Mouse (Mus musculus) liver, embryonic 15.5 days (tissue): ENCODE results near the gene Snx21. TPM values are rescaled to one million over a fixed set of nuclear protein-coding genes. Genes with fewer than 3 reads are reported as not detected.

ENCODE experiments used
- ATAC-seq: fragments of 200-750 bp; cut with Nextera tagmentation; 2 replicates; pipeline ENCODE4 v1.8.0; 2017; ENCODE audit warnings: moderate number of reproducible peaks, mild to moderate bottlenecking, moderate library complexity; ENCODE audit not compliant: insufficient read depth
- H3K27ac ChIP-seq: fragments of 300-500 bp; sonication (generic); replicated peaks from 2 replicates; pipeline ENCODE4 v1.5.1; 2015; ENCODE audit warnings: mild to moderate bottlenecking, inconsistent platforms
- H3K27me3 ChIP-seq: fragments of 300-500 bp; sonication (generic); 2 replicates; pipeline ENCODE4 v1.6.1; 2015; ENCODE audit warnings: mild to moderate bottlenecking, inconsistent platforms
- H3K36me3 ChIP-seq: fragments of 300-500 bp; sonication (generic); replicated peaks from 2 replicates; pipeline ENCODE4 v1.6.1; 2015; ENCODE audit warnings: moderate library complexity, mild to moderate bottlenecking, inconsistent platforms
- H3K4me1 ChIP-seq: fragments of 300-500 bp; sonication (generic); replicated peaks from 2 replicates; pipeline ENCODE4 v1.6.1; 2015; ENCODE audit warnings: inconsistent platforms
- H3K4me2 ChIP-seq: fragments of 300-500 bp; sonication (generic); 2 replicates; pipeline ENCODE4 v1.6.1; 2015; ENCODE audit warnings: moderate library complexity, mild to moderate bottlenecking, inconsistent platforms
- H3K4me3 ChIP-seq: fragments of 300-500 bp; sonication (generic); replicated peaks from 2 replicates; pipeline ENCODE4 v1.5.1; 2015; ENCODE audit warnings: mild to moderate bottlenecking, inconsistent platforms
- H3K9ac ChIP-seq: fragments of 300-500 bp; sonication (generic); 2 replicates; pipeline ENCODE4 v1.6.1; 2015; ENCODE audit warnings: moderate library complexity, mild to moderate bottlenecking, inconsistent platforms
- H3K9me3 ChIP-seq: fragments of 300-500 bp; sonication (generic); replicated peaks from 2 replicates; pipeline ENCODE4 v1.6.1; 2016; ENCODE audit warnings: inconsistent platforms
- WGBS: fragments of 180-500 bp; shearing (Covaris S2); methylation state at CpG from one replicate; pipeline ENCODE4 v1.1.7; 2015; ENCODE audit warnings: mixed read lengths; ENCODE audit not compliant: insufficient replicate concordance; 5-methylcytosine and 5-hydroxymethylcytosine counted together
- polyA plus RNA-seq: library from polyadenylated mRNA; unstranded; fragments of >200 nt; fragmentation: Nextera tagmentation; extraction: Ambion mirVana; gene quantifications from 2 replicates; pipeline ENCODE4 v1.2.1, GENCODE M21; 2015

Gene Snx21
- polyA plus RNA-seq, 1 experiment from 2014 or later: 5.6 TPM

DNA sequence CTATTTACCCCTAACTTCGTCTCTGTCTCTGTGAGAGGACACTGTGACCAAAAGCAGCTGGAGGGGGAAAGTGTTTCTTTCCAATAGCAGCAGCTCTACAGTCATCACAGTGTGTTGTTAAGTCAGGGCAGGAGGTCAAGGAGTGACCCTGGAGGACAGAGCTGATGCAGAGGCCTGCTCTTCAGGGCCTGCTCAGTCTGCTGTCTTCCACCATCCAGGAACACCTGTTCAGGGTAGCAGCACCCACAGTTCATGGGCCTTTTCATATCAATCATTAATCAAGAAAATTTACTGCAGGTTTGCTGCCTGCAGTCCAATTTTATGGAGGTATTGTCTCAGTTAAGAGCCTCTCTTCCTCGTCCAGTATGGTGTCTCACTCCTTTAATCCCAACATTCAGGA is 27.9 kb downstream of the Snx21 start:
- WGBS: 70% methylated on average over 2 of the region's 2 CpGs
- no peak overlapping the region for H3K27ac ChIP-seq
- H3K4me3 ChIP-seq: no peak overlapping the region
- no peak for ATAC-seq
- no peaks in the 10 kb centered on the region for H3K9me3 ChIP-seq
- H3K9ac ChIP-seq: no peak overlapping the region
- peaks cover 32% of the 10 kb centered on the region for H3K4me1 ChIP-seq
- no peaks in the 10 kb centered on the region for H3K27me3 ChIP-seq
- H3K4me2 ChIP-seq: no peak overlapping the region
- H3K36me3 ChIP-seq: peaks cover 24% of the 10 kb centered on the region

DNA sequence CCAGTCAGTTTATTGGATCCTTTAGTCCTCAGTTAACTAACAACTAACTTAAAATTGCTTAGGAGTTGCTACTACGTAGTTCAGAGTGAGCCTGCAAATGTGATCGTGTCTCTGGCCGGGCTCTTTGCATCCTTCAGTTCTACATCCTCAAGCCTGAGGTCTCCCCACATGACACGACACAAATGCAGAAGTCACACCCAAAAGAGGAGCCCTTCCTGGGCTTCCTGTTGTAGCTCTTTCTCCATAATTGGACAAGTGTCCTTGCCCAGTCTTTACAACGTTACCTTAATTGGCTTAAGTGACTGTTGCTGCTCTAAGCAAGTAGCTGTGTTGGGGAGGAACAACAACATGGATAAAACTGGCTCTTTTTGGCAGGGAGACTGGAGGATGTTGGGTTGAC is 29.7 kb downstream of the Snx21 start:
- H3K4me1 ChIP-seq: peaks cover 32% of the 10 kb centered on the region
- no peak overlapping the region for H3K9ac ChIP-seq
- ATAC-seq: peak; percentile 66
- H3K4me3 ChIP-seq: no peak overlapping the region
- H3K36me3 ChIP-seq: peaks cover 15% of the 10 kb centered on the region
- peak overlapping the region; percentile 41 for H3K4me2 ChIP-seq
- peak overlapping the region; percentile 49 for H3K27ac ChIP-seq
- H3K9me3 ChIP-seq: no peaks in the 10 kb centered on the region
- no peaks in the 10 kb centered on the region for H3K27me3 ChIP-seq
- 44% methylated on average over 5 of the region's 5 CpGs for WGBS

DNA sequence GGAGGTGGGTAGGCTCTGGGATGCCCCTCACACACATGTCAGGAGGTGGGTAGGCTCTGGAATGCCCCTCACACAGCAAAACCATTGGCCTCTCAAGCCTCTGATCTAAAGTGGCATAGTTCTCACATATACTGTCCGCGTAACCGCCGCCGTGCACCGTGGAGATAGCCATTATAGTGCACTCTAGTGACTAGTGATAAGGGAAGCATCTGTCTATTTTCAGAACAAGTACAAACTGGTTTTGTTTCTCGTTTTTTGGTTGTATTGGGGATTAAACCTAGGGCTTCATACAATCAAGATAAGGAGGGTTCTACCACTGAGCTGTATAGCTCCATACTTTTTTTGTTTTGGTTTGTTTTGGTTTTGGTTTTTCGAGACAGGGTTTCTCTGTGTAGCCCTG is 30.2 kb downstream of the Snx21 start:
- Histone ChIP-seq H3K27me3 (no peaks in the 10 kb centered on the region), H3K27ac (peak overlapping the region; percentile 49), H3K9me3 (no peaks in the 10 kb centered on the region), H3K9ac (no peak overlapping the region), H3K4me1 (peaks cover 32% of the 10 kb centered on the region), H3K4me3 (no peak overlapping the region), H3K36me3 (peaks cover 20% of the 10 kb centered on the region), H3K4me2 (peak overlapping the region; percentile 41)
- WGBS: 55% methylated on average over 8 of the region's 8 CpGs
- peak; percentile 80 for ATAC-seq

DNA sequence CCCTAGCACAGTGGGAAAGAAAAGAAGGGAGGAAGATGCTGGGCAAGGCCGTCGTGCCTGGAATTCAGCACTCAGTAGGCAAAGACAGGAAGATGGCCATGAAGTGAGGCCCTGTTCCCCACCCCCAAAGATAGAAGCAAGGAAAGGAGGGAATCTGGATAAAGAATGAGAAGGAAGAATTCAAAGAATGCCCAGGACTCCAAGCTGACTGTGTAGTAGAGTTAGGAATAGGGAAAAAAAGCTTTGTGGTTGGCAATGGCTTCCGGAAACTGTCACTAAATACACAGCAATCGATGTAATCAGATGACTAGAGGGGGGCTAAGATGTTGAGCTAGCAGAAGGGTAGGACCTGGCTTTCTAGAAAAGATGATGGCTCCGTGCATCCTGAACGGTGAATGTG is 31.6 kb downstream of the Snx21 start:
- H3K4me3 ChIP-seq: no peak overlapping the region
- H3K36me3 ChIP-seq: peaks cover 30% of the 10 kb centered on the region
- peaks cover 35% of the 10 kb centered on the region for H3K4me1 ChIP-seq
- no peaks in the 10 kb centered on the region for H3K9me3 ChIP-seq
- WGBS: 74% methylated on average over 6 of the region's 6 CpGs
- H3K4me2 ChIP-seq: no peak overlapping the region
- H3K9ac ChIP-seq: no peak overlapping the region
- ATAC-seq: no peak
- no peaks in the 10 kb centered on the region for H3K27me3 ChIP-seq
- H3K27ac ChIP-seq: no peak overlapping the region

DNA sequence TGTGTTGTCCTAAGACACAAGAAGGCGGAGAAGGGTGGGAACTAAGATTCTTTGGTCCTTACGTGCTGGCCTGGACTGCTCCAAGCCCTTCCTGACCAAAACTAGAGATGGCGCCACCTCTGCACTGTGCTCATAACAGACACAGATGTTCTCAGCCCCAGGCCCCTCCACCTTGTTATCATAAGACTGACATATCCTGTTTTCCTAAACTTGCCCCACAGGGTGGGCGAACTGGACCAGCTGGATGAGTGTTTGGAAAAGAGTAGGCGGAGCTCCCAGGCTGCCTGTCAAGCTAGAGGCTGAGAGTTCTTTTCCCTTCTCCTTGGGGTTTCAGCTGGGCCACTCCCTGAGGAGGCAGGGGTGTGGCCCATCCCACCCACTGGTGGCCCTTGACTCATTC is 32.1 kb downstream of the Snx21 start:
- Histone ChIP-seq H3K4me3 (no peak overlapping the region), H3K9me3 (no peaks in the 10 kb centered on the region), H3K4me1 (peaks cover 39% of the 10 kb centered on the region), H3K36me3 (peaks cover 27% of the 10 kb centered on the region), H3K27me3 (no peaks in the 10 kb centered on the region), H3K4me2 (no peak overlapping the region), H3K9ac (no peak overlapping the region), H3K27ac (no peak overlapping the region)
- 65% methylated on average over 5 of the region's 5 CpGs for WGBS
- no peak for ATAC-seq

DNA sequence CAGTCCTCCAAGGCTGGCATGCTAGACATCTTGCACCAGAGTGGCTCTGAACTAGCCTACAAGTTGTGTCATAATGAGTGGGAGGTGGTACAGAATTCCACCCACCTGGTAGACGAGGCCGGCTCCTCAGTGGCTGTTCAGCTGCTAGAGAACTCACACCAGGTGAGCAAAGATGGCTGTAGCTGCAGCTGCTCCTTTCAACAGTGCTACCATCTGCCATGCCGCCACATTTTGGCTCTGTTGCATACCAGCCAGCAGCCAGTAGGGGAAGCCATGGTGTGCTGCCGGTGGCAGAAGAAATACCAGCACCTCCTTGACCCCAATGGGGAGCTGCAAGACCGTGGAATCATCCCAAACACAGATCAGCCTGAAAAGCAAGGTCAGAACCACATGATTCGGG is 35.4 kb downstream of the Snx21 start:
- WGBS: 83% methylated on average over 6 of the region's 6 CpGs
- Histone ChIP-seq H3K9me3 (no peaks in the 10 kb centered on the region), H3K4me3 (no peak overlapping the region), H3K27me3 (no peaks in the 10 kb centered on the region), H3K27ac (no peak overlapping the region), H3K9ac (no peak overlapping the region), H3K4me2 (no peak overlapping the region), H3K36me3 (peaks cover 36% of the 10 kb centered on the region), H3K4me1 (peaks cover 30% of the 10 kb centered on the region)
- ATAC-seq: no peak

DNA sequence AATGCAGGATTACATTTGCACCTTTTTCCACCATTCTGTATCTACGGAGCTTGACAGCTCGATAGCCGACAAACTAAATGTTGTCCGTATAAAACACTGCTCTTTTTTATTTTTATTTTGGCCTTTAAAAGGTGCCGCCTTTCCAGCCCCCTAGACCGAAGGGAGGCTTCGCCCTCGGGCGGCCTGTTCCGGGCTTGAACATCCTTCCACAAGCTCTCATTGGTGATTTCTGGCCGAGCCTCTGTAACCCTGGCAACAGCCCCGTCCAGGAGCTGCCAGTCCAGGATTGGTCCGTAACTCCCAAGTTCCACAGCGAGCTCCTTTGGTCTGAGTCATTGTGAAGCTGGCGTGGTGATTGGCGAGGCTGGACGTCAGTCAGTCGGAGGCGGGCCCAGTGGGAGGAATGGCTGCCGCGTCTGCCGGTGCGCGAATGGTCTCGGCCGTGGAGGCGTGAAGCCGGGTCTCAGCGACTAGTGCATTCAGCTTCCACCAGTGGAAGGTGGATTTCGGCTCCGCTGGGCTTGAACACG is 37.1 kb downstream of the Snx21 start, which contains the start of gene Zswim1:
Zswim1 (plus strand) TSS at position 51 of the 530 bp plus-strand sequence.
- 2% methylated on average over 32 of the region's 32 CpGs for WGBS
- H3K9me3 ChIP-seq: no peaks in the 10 kb centered on the region
- peak; percentile 99 for ATAC-seq
- peak within 1 kb of the TSS; percentile 83 for H3K4me2 ChIP-seq
- peaks cover 39% of the 10 kb centered on the region for H3K36me3 ChIP-seq
- peak within 1 kb of the TSS; percentile 71 for H3K9ac ChIP-seq
- H3K27me3 ChIP-seq: no peaks in the 10 kb centered on the region
- H3K4me1 ChIP-seq: peaks cover 34% of the 10 kb centered on the region
- peak within 1 kb of the TSS; percentile 72 for H3K27ac ChIP-seq
- peak within 1 kb of the TSS; percentile 73 for H3K4me3 ChIP-seq

DNA sequence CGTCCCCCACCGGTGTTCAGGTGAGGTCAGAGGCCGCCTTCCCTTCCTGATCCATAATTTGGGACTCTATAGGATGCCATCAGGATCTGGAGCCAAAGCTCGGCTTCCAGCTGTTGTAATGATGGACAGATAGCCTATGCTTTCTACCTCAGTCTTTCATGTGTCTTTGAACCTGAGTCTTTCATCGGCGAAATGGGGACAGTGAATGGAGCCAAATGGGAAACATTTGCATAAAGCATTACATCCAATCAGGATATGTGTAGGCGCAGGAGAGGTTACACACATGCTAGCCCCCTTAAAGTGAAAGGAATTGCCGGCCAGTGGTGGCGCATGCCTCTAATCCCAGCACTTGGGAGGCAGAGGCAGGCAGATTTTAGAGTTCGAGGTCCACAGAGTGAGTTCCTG is 37.6 kb downstream of the Snx21 start:
- peak; percentile 59 for ATAC-seq
- H3K4me3 ChIP-seq: peak overlapping the region; percentile 73
- peak overlapping the region; percentile 71 for H3K9ac ChIP-seq
- H3K27me3 ChIP-seq: no peaks in the 10 kb centered on the region
- H3K36me3 ChIP-seq: peaks cover 39% of the 10 kb centered on the region
- H3K9me3 ChIP-seq: no peaks in the 10 kb centered on the region
- peak overlapping the region; percentile 83 for H3K4me2 ChIP-seq
- WGBS: under 1% methylated on average over 10 of the region's 10 CpGs
- peaks cover 33% of the 10 kb centered on the region for H3K4me1 ChIP-seq
- H3K27ac ChIP-seq: peak overlapping the region; percentile 72

DNA sequence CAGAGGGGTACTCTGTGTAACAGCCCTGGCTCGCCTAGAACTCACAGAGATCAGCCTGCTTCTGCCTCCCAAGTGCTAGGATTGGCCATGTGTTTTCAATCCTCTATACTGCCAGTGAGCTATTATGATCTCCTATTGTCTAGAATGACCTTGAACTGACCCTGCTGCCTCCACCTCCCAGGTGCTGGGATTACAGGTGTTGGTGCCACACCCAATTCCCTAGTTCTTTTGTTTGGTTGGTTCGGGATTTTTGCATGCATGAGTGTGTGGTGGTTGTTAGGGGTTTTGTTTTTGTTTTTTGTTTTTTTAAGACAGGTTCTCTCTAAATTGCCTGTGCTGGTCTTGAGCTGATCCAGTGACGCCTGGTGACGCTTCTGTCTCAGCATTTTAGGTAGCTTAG is 38.3 kb downstream of the Snx21 start:
- 73% methylated on average over 4 of the region's 4 CpGs for WGBS
- Histone ChIP-seq H3K4me1 (peaks cover 33% of the 10 kb centered on the region), H3K4me3 (peak overlapping the region; percentile 73; the same call in 1 of the 2 replicates), H3K36me3 (peaks cover 39% of the 10 kb centered on the region), H3K27ac (no peak overlapping the region), H3K27me3 (no peaks in the 10 kb centered on the region), H3K4me2 (peak overlapping the region; percentile 83), H3K9me3 (no peaks in the 10 kb centered on the region), H3K9ac (no peak overlapping the region)
- no peak for ATAC-seq

DNA sequence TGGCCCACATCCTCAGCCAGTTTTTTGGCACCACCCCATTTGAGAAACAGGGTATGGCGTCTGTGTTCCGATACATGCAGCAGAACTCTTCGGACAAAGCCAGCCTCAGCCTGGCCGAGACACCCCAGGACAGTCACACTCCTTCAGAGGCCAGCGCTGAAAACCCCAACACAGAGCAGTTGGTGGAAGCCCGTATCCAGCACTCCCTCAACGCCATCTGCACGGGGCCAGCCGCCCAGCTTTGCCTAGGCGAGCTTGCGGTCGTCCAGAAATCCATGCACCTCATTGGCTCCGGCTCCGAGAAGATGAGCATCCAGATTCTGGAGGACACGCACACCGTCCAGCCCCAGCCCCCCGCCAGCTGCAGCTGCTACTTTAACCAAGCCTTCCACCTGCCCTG is 39.9 kb downstream of the Snx21 start:
- peaks cover 33% of the 10 kb centered on the region for H3K4me1 ChIP-seq
- H3K27me3 ChIP-seq: no peaks in the 10 kb centered on the region
- H3K27ac ChIP-seq: no peak overlapping the region
- no peak overlapping the region for H3K4me3 ChIP-seq
- no peak overlapping the region for H3K4me2 ChIP-seq
- WGBS: 88% methylated on average over 17 of the region's 17 CpGs
- no peak for ATAC-seq
- peaks cover 31% of the 10 kb centered on the region for H3K36me3 ChIP-seq
- no peak overlapping the region for H3K9ac ChIP-seq
- no peaks in the 10 kb centered on the region for H3K9me3 ChIP-seq

DNA sequence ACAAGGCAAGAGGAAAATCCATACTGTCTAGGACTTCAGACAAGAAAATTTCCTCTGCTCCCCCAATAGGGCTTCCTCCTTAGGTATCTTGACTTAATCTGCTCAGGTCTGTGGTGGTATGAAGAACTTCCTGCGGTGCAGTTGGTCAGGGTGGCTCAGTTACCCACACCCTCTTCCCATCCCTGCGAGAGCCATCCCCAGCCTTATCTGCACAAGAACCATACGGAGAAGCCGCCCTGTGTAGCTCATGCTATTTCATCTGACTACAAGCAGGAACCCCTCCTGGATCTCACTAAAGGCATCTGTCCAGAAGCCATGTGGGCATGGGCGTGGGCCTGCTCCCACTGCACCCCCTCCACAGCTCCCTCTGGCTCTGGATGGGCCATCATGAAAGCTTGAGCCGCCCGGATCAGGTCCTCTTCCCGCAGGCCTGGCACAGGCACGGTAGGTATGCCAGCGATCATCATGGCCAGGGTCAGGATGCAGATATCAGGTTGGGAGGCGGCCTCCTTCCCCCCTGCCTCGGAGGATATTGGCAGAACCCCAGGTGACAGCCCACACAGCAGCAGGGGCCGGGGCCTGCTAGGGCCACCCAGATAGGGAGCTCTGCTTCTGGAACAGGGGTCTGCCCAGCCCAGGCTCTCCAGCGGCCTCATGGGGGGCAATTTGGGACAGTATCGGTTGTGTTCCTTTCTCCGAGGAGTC is 41.7 kb downstream of the Snx21 start:
- Histone ChIP-seq H3K36me3 (peaks cover 19% of the 10 kb centered on the region), H3K27me3 (no peaks in the 10 kb centered on the region), H3K4me3 (no peak overlapping the region), H3K9ac (no peak overlapping the region), H3K9me3 (no peaks in the 10 kb centered on the region), H3K4me2 (no peak overlapping the region; the same call in 1 of the 2 replicates), H3K4me1 (peaks cover 30% of the 10 kb centered on the region), H3K27ac (0 out of 2 replicates have a peak overlapping the region, but pooled peaks have one; percentile 9)
- WGBS: 62% methylated on average over 16 of the region's 16 CpGs
- no peak for ATAC-seq
